Mouse (Mus musculus) lung, adult 2 months (tissue): ENCODE data around the gene Prkce. TPM values are rescaled to one million over a fixed set of nuclear protein-coding genes. Genes with fewer than 3 reads are reported as not detected.
A peak's percentile ranks its signal among the peaks of the same experiment; 100 is the strongest.

Source experiments
- DNase-seq: peaks from one replicate; pipeline ENCODE4 v3.0.0; 2022
- H3K4me1 ChIP-seq: fragments of 200-500 bp; 2 replicates; pipeline ENCODE4 v1.6.1; 2011; ENCODE audit warnings: low read length; ENCODE audit not compliant: control insufficient read depth, insufficient read depth
- H3K4me3 ChIP-seq: fragments of 200-500 bp; replicated peaks from 2 replicates; pipeline ENCODE3; 2011; ENCODE audit warnings: low read depth, mild to moderate bottlenecking, control low read depth, low read length; ENCODE audit errors: extremely low read depth
- CTCF ChIP-seq: fragments of 200-500 bp; IDR thresholded peaks from 2 replicates; pipeline ENCODE4 v1.5.1; 2011; ENCODE audit warnings: mild to moderate bottlenecking, low read length, control low read depth; ENCODE audit not compliant: insufficient read depth
- POLR2A ChIP-seq: fragments of 200-500 bp; IDR thresholded peaks from 2 replicates; pipeline ENCODE4 v1.6.1; 2011; ENCODE audit warnings: low read depth, mild to moderate bottlenecking, control low read depth, low read length, borderline replicate concordance; ENCODE audit errors: extremely low read depth
- WGBS: fragments of 180-500 bp; shearing (Covaris S2); methylation state at CpG from one replicate; pipeline ENCODE4 v1.1.7; 2018; 5-methylcytosine and 5-hydroxymethylcytosine counted together
- polyA plus RNA-seq: library from polyadenylated mRNA; depleted of rRNA; stranded (reverse); fragments of >200 nt; gene quantifications from 2 replicates; pipeline ENCODE4 v1.2.3, GENCODE M21; 2012

The Prkce gene
- polyA plus RNA-seq, 1 experiment = 13.5 TPM

DNA sequence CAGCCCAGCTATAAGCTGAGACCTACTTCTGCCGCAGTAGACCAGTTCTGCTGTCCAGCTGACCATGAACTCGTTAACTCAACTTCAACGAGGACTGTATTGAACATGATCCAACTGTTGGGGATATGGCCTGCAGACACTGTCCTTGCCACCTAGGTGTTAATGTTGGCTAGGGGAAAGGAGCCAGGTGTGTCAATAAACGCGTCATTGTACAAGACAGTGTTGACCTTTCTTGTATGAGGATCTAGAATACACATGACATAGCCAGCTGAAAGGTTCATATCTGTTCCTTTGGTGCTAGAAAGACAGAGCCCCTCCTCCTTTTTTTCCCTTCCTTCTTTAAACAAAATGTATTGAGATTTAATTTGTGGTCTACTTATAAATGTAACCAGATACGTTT is 251.6 kb downstream of the Prkce start:
- 77% methylated on average over 6 of the region's 6 CpGs for WGBS

DNA sequence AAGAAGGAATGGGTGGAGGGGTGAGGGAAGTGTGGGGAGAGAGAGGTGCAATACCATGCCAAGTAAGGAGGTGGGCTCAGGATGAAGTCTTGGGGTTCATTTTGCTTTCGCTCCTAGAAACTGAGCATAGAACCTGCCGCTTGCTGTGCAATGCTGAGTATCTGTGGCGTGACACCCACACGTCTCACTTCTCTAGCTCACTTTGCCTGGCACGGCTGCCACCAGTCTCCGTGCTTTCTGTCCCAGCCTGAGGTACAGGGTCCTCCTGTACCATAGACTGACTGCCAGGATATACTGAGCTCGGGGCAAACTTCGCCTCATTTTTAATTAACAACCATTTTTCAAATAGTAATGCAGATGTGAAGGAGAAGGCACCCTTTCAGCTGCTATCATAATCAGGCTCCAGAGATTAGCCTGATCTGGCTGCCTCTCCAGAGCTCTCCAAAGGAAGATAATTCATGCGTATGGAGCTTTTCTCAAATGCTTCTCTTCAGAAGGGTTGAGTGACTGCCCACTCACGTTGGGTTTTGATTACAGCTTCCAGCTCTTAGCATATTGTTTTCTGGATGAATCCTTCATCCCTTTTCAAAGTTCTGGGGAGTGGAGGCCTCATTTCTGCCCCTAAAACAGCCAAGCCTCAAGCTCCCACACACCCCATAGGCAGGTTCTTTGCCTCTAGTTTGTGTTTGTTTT is 253.2 kb downstream of the Prkce start:
- no peak overlapping the region for H3K4me3 ChIP-seq
- WGBS = 88% methylated on average over 10 of the region's 10 CpGs
- TF ChIP-seq POLR2A (no peak), CTCF (no peak)
- no peak for DNase-seq
- H3K4me1 ChIP-seq = no peaks in the 10 kb centered on the region

More for the DNA sequence above, 251.6 kb downstream of the Prkce start:
- no peak for TF ChIP-seq POLR2A
- Histone ChIP-seq H3K4me3 (no peak overlapping the region), H3K4me1 (no peaks in the 10 kb centered on the region)
- DNase-seq = no peak

DNA sequence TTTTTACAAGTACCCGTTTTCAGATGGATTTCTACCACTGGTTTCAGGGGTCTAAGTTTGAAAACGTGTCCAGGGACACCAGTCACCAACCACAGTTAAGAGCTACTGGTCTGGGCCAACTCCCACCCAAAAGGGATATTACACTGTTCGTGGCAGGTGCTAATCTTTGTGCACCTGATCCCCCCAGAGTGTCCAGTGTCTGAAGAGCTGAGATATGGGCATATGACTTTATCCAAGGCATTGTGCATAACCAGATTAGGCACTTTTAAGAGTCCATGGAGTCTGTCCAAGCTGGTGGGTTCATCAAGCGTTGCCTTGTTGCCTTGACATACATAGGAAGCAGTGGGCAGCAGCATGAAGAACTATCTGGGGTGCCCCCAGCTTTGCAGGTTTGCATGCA is 254.4 kb downstream of the Prkce start:
- 82% methylated on average over 4 of the region's 4 CpGs for WGBS
- Histone ChIP-seq H3K4me3 (no peak overlapping the region), H3K4me1 (no peaks in the 10 kb centered on the region)
- DNase-seq = no peak
- no peak for TF ChIP-seq CTCF
- no peak for TF ChIP-seq POLR2A

DNA sequence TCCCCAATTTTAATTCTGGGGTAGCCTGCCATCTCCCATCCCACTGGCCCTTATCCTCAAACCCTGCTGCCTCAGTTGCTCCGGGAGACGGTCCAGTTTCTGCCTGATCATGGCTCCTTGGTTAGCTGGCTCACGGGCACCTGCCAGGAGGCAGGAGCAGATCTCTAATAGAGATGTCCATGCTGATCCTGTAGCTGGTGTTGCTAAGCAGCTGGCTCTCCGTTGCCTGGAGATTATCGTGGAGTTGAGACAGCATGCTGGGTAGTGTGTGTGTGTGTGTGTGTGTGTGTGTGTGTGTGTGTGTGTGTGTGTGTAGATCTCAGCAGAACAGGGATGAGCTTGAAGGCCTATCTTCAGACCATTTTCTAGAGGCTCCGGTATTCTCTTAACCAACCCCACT is 262.3 kb downstream of the Prkce start:
- Histone ChIP-seq H3K4me3 (no peak overlapping the region), H3K4me1 (no peaks in the 10 kb centered on the region)
- DNase-seq = no peak
- WGBS = 90% methylated on average over 6 of the region's 6 CpGs
- no peak for TF ChIP-seq CTCF
- no peak for TF ChIP-seq POLR2A

DNA sequence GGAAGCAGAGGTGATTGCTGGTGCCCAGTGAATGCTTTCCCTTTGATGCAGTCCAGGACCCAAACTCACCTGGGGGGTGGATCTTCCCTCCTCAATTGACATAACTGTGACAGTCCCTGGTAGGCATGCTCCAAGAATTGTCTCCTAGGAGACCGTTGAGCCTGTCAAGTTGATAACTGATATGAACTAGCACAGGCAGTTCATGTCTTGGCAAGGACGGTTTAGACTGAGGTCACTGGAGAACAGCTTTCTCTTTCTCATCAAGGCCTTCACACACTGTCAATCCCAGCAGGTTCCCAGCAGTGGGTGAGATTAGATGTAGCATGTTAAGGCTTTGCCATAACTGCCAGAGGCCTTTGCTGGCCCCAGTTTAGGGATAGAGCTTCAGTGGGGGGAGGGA is 265.5 kb downstream of the Prkce start:
- no peak for TF ChIP-seq CTCF
- no peak for TF ChIP-seq POLR2A
- peaks cover 6% of the 10 kb centered on the region for H3K4me1 ChIP-seq
- H3K4me3 ChIP-seq = no peak overlapping the region
- 62% methylated on average over 2 of the region's 2 CpGs for WGBS
- no peak for DNase-seq

DNA sequence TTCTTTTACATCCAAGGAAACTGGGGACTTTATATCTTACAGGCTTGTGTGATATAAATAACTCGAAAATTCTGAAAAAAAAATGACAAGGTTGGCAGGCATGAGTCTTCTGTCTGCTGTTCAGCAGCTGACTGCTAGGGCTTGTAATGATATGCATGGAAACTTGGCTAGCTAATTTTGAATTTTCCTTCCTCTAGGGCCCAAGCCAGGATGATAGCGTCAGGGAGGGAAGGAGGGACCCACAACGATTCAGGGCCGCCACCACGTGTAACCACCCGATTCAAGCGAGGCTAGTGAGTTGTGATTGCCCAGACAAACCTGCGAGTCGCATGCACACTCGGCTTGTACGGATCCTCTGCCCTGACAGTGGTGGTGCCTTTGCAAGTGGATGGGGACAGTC is 266.2 kb downstream of the Prkce start:
- no peak for TF ChIP-seq CTCF
- no peak for TF ChIP-seq POLR2A
- Histone ChIP-seq H3K4me1 (peaks cover 6% of the 10 kb centered on the region), H3K4me3 (no peak overlapping the region)
- DNase-seq = no peak
- WGBS = 80% methylated on average over 11 of the region's 11 CpGs

DNA sequence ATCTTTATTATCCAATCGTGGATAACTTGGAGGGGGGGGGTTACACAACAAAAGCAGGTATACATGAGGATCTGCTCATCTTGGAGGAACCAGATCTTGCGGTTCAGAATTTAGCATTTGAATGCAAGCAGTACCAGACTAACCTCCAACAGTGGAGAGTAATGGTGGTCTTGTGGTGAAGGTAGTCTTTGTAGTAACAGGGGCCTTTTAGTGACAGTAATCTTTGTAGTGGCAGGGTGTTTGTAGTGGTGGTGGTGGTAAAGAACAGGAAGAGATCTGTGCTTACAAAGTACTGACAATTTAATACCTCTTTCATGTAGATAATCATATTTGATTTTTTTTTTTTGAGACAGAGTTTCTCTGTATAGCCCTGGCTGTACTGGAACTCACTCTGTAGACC is 267.2 kb downstream of the Prkce start:
- no peak for DNase-seq
- peaks cover 6% of the 10 kb centered on the region for H3K4me1 ChIP-seq
- 66% methylated on average over 2 of the region's 2 CpGs for WGBS
- TF ChIP-seq POLR2A (no peak), CTCF (no peak)
- H3K4me3 ChIP-seq = no peak overlapping the region

DNA sequence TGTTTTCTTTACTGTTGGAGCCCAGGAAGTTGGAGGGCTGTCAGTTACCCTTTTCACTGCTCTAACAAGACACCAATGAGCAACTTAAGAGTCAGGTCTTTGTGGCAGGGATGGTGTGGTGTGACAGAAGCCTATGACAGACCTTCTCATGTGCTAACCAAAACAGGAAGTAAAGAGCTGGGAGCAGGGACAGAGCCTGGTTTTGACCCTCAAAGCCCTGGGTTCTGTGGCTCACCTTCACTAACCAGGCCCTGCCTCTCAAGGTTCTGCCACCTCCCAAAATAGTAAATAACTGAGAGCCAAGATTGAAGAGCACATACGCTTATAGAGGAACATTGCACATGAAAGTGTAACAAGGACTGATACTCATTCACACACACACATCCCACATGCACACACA is 268.0 kb downstream of the Prkce start:
- DNase-seq = no peak
- 71% methylated on average over 1 of the region's 1 CpGs for WGBS
- Histone ChIP-seq H3K4me3 (no peak overlapping the region), H3K4me1 (peaks cover 6% of the 10 kb centered on the region)
- TF ChIP-seq CTCF = no peak
- no peak for TF ChIP-seq POLR2A

DNA sequence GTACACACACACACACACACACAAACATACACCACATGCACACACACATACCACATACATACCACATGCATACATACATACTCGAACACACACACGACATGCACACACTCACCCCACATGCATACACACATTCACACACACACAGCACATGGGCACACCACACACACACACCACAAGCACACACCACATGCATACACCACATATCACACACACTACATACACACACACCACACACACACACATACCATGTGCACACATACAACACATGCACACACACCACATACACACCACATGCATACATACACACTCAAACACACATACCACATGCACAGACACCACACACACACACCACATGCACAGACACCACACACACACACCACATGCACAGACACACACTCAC is 268.4 kb downstream of the Prkce start:
- 97% methylated on average over 2 of the region's 2 CpGs for WGBS
- no peak for DNase-seq
- Histone ChIP-seq H3K4me1 (peaks cover 6% of the 10 kb centered on the region), H3K4me3 (no peak overlapping the region)
- TF ChIP-seq POLR2A (no peak), CTCF (no peak)

DNA sequence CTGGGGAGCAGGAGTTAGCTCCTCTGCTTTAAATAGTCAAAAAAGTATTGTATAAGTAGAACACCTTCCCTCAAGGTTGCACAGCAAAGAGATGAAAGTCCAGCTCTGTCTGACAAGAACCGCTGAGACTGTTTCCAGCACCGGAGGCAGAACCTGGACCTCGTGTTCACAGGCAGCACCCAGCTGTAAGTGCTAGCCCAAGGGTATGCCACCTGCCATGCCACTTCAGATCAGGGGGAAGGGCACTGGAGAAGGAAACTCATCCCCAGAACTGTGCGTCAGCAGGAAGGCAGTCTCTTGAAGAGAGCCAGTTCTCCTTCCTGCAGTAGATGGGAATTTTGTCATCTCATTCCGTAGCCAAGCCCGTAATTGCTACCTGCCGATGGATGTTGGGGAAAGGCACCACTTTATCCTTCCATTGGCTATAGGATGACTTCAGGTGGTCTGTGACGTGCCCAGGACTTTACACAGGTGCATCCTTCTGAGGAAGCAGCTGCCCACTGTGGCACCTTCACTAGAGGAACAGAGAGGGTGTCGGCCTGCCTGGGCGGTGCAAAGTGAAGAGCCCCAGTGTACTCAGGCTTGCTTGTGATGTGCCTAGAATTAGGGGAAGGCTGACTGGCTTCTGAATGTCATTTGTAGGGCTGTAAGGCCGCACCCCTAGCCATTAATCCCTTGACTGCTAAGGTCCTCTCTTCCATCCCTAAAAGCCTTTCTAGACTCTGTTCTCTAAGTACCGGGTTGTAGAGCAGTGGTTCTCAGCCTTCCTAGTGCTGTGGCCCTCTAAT is 269.2 kb downstream of the Prkce start:
- TF ChIP-seq CTCF (no peak), POLR2A (no peak)
- DNase-seq = peak; percentile 35
- 69% methylated on average over 12 of the region's 12 CpGs for WGBS
- Histone ChIP-seq H3K4me3 (no peak overlapping the region), H3K4me1 (peaks cover 6% of the 10 kb centered on the region)
